Mouse (Mus musculus) yolk sac, embryonic 10.5 days (tissue): ENCODE results near the gene Xbp1.
A peak's percentile ranks its signal among the peaks of the same experiment; 100 is the strongest.
"Not testable (repeated sequence)": the region's sequence is repeated elsewhere in the genome, so short reads cannot be mapped to it uniquely, and the experiment has no call there.

Experiments
- DNase-seq: peaks from one replicate; pipeline ENCODE4 v3.0.0-alpha.2; 2017; ENCODE audit warnings: low spot score

Gene Xbp1

DNA sequence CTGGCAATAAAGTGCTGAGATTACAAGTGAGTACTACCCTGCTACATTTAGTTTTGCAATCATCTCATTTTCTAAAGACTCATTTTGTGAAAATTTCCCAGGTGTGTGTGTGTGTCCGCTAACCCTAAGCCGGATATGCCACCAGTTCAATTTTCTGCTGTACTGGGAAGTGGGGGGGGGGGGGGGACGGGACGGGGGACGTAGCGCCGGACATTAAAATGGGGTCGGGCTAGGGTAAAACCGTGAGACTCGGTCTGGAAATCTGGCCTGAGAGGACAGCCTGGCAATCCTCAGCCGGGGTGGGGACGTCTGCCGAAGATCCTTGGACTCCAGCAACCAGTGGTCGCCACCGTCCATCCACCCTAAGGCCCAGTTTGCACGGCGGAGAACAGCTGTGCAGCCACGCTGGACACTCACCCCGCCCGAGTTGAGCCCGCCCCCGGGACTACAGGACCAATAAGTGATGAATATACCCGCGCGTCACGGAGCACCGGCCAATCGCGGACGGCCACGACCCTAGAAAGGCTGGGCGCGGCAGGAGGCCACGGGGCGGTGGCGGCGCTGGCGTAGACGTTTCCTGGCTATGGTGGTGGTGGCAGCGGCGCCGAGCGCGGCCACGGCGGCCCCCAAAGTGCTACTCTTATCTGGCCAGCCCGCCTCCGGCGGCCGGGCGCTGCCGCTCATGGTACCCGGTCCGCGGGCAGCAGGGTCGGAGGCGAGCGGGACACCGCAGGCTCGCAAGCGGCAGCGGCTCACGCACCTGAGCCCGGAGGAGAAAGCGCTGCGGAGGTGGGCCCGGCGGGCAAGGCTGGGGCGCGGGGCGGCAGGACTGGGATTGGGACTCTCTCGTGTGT lies at the start of gene Xbp1:
Gene Xbp1, plus strand, starts transcription at position 248 of the 854 bp plus-strand sequence.
- peak; percentile 97 for DNase-seq

DNA sequence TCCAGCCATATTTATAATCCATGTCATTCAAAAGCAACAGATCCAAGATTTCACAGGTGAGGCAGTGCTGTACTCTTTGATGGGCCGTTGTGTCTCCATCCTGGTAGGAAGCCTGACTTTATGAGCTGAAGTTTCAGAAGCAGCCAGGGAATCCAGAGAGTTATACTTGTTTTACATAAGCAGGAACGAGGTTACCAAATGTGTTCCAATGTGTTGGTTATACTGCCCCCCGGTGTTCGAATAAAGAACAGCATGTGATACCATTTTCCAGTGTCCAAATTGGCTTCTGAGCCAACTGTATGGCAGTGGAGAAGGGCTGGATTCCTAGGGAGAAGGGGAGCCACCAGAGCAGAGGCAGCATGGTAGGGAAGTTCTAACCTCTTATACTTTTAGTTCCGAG lies 46.3 kb upstream of the Xbp1 start:
- DNase-seq, result peak; percentile 61

- not testable (repeated sequence) for DNase-seq
Measured at GRCm38 (mm10) chr11:5475556-5476118, 44.8 kb upstream of the Xbp1 start.

GRCm38 (mm10) chr11:5476806-5477205 lies 43.7 kb upstream of the Xbp1 start:
- DNase-seq, result no peak

GRCm38 (mm10) chr11:5478193-5478592 lies 42.3 kb upstream of the Xbp1 start:
- DNase-seq, result no peak

DNA sequence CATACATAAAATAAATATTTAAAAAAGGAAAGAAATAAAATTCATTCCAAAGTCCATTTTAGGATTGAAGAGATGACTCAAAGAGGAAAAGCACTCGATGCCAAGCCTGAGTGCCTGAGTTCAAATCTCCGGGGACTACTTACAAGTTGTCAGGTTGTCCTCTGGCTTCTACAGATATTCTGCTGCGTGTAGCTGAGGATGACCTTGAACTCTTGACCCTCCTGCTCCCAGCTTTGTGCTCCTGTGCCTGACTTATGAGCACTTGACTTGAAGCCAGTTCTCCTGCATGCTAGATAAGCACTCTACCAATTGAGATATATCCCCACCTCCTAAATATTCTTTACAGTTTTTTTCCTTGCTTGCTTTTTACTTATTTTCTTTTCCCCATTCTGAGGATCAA lies 41.6 kb upstream of the Xbp1 start:
- DNase-seq, result no peak

DNA sequence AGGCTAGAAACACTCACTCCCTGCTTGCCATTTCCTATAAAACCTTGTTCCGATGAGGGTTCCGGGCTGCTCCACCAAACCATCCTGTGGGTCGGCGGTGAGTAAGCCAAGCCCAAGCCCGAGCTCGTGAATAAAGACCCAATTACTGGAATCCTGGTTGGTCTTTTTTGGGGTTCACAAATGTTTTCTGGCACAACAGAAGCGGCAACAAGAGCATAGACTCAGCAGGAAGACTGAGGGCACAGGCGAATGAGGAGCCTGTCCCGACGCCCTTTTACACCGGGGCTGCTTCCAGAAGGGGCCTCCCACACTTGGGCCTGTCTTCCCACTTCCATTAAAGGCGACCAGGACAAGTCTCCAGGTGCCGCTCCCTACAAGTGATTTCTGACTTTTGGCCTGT lies 37.9 kb upstream of the Xbp1 start:
- DNase-seq, result no peak

GRCm38 (mm10) chr11:5485193-5486011 lies 35.1 kb upstream of the Xbp1 start:
- peak; percentile 75 for DNase-seq

- not testable (repeated sequence) for DNase-seq
Measured at GRCm38 (mm10) chr11:5489433-5489832, 31.0 kb upstream of the Xbp1 start.

- DNase-seq, result no peak
Measured at GRCm38 (mm10) chr11:5490989-5491656, 29.3 kb upstream of the Xbp1 start.

GRCm38 (mm10) chr11:5491912-5492311 lies 28.5 kb upstream of the Xbp1 start:
- peak; percentile 53 for DNase-seq

DNA sequence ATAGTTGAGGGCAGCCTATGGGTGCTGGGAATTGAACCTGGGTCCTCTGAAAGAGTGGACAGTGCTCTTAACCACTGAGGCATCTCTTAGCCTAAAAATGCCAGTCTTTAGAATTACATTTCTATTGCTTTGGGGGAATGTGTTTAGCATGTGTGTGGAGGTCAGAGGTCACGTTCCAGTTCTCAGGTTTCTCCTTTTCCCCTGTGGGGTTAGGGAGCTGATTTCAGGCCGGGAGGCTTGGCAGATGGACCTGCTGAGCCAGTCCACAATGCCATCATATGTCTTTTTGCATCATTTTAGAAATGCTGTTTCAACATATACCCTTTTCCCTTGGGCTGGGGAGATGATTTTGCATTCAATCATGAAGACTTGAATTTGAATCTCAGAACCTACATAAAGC lies 26.6 kb upstream of the Xbp1 start:
- no peak for DNase-seq

DNA sequence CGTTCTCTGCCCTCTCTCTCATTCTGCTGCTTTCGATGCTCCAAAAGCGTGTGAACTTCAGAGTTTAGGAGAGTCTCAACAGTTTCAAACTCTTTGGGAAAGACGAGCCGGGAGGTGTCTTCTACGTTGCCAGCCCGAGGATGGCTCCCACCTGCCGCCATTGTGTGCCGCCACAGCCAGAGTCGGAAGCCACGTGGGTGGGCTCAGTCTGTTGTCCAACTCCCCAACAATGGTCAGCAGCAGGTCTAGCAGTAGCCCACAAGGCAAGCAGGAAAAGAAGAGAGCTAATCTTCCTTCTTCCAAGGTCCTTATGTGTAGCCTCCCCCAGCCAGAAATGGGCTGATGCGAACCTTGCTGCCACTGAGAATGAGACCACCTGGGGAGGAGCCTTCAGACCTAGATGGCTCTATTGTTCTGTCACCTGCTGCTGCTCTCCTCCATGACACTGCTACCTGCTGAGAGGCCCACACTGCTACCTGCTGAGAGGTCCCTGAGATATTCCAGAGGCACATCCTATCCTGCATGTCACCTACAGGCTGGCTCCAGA lies 25.1 kb upstream of the Xbp1 start:
- no peak for DNase-seq

DNA sequence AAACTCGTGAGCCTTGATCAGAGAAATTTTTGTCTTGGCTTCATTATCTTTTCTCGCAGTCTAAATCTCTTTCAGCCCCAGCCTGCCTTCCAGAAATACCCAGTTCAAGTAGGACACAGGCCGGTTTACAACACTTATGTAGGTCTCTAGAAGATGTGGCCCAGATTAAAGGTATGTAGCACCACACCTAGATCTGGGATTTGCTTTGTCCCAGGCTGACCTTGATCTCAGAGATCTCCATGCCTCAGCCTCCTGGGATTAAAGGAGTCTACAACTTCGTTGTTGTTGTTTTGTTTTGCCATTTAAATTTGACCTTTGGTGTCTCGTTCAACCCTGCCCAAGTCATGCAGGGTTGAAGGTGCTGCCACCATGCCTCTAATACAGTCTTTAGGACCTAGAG lies 24.6 kb upstream of the Xbp1 start:
- DNase-seq, result no peak

DNA sequence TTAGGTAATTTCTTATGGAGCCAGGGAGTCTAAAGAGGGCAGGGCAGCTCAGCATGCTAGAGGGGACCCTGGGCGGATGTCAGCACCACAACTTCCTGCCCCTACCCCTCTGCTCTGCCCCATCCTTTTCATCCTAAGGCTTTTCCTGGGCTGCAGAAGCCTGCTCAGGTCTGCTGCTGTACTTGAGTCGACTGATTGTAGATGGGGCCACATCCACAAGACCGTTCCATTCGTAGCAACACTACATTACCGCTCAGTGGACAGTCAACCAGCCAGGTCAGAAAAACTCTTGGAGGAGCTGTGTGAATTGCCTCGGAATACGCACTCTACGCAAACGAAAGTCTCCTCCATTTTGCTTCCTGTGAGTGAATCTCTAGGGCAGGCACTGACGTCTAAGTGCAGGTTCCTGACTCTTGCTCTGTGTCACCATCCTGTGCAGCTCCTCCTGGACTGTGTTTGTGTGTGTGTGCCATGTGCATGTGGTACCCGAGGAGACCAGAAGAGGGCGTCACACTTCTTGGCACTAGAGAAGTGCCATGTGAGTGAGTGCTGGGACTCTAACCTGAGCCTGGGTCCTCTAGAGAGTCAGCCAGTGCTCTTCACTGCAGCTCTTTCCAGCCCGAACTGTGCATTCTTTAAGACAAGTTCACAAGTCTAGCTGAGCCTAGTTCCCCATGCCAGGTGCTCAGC lies 23.8 kb upstream of the Xbp1 start:
- DNase-seq, result no peak

DNA sequence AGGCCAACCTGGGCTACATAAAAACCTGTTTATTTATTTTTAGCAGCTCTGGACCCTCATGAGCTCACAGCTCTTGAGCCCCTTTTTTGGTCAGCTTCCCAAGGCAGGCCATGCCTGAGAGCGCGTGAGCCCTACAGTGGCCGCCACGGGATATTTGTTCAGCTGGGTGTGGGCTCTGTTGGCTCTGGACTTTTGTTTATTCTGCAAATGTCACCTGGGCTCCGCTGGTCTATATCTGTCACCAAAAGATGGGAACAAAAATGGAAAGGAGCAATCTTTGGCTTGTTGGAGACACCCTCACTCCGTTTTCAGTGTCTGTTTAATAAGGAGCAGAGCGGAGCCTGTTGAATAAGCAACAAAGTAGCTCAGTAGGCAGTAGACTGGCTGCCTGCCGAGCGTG lies 22.0 kb upstream of the Xbp1 start:
- peak; percentile 71 for DNase-seq

DNA sequence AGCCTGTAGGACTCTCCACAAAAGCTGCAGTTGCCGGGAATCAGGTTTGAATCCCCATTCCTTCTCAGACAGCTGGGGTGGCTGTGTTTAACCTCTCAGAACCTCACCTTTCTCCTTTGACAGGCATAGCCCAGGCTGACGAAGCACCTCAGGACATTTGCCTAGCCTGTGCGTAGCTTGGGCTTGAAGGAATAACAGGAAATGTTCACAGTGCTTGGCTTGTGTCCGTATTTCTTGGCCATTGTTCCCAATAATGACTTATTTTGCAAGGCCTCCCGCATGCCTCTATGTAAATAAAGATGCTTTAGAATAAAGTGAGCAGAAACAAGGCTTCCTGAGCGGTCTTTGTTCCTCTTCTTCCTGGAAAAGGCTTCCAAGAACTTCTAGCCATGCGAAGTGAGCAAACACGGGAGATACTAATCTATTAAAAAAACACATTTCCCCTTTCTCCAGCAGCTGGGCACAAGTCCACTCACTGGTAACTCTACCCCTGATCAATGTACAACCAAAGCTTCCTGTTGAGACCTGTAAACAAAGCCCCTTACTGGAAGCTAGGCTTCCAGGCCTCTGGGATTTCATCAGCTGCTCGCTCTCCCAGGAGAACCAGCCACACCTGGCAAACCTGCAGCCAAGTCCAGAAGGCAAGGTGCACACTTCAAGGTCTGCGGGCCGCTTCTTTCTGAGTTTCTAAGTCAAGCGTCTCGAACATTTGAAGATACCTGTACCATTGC lies 21.4 kb upstream of the Xbp1 start:
- peak; percentile 83 for DNase-seq

- DNase-seq, result no peak
Measured at GRCm38 (mm10) chr11:5499961-5500644, 20.4 kb upstream of the Xbp1 start.

GRCm38 (mm10) chr11:5500903-5501741 lies 19.3 kb upstream of the Xbp1 start:
- no peak for DNase-seq
